ENCODE assay signal across 9 mouse cellular contexts in genomic region chr3:52404636-52405035, GRCm38 (mm10).
A peak's percentile ranks its signal among the peaks of the same experiment; 100 is the strongest.
DNase-seq lines count a peak whose midpoint lies in the region; ATAC-seq and TF ChIP-seq lines count a peak whose summit lies in the region.
"Had no signal": no experiment of that assay in that cellular context is flagged by ENCODE, and none has a peak within 500 bp of the region (broad histone marks: within the 10 kb centered on the region; RNA-seq: fewer than 3 reads in every experiment).

No protein-coding gene starts in this region.

- H3K4me3 ChIP-seq in hindbrain, embryonic 16.5 days (ENCODE audit: low read length): no peak overlapping the region
- no peak overlapping the region for H3K4me3 ChIP-seq in hindbrain, postnatal 0 days (ENCODE audit: low read length)
- no peak overlapping the region for H3K4me3 ChIP-seq in kidney, embryonic 15.5 days (replicated peaks)

- peaks cover 12% of the 10 kb centered on the region for H3K4me1 ChIP-seq in hindbrain, embryonic 16.5 days (ENCODE audit: control insufficient read depth, insufficient read depth, low read depth, low read length)
- H3K4me1 ChIP-seq in hindbrain, postnatal 0 days (ENCODE audit: insufficient read depth, low read length): 0 out of 2 replicates have a peak, but pooled peaks cover 5% of the 10 kb centered on the region
- peaks cover 30% of the 10 kb centered on the region for H3K4me1 ChIP-seq in kidney, embryonic 15.5 days

- no peaks in the 10 kb centered on the region for H3K36me3 ChIP-seq in hindbrain, embryonic 16.5 days (ENCODE audit: control insufficient read depth, insufficient read depth, low read length)
- H3K36me3 ChIP-seq in hindbrain, postnatal 0 days (ENCODE audit: insufficient read depth, low read length): no peaks in the 10 kb centered on the region
- no peaks in the 10 kb centered on the region for H3K36me3 ChIP-seq in kidney, embryonic 15.5 days

- WGBS in hindbrain, embryonic 16.5 days: 52% methylated on average over 4 of the region's 4 CpGs
- WGBS in hindbrain, postnatal 0 days: 50% methylated on average over 4 of the region's 4 CpGs
- 9% methylated on average over 4 of the region's 4 CpGs for WGBS in kidney, embryonic 15.5 days

- no peak overlapping the region for H3K4me2 ChIP-seq in hindbrain, embryonic 16.5 days (ENCODE audit: low read length)
- H3K4me2 ChIP-seq in hindbrain, postnatal 0 days (ENCODE audit: low read depth, low read length): no peak overlapping the region
- H3K4me2 ChIP-seq in kidney, embryonic 15.5 days: peak overlapping the region; percentile 7; the same call in 1 of the 2 replicates

- no peak overlapping the region for H3K9ac ChIP-seq in hindbrain, embryonic 16.5 days (ENCODE audit: low read depth, low read length)
- H3K9ac ChIP-seq in hindbrain, postnatal 0 days (replicated peaks; ENCODE audit: low read length): no peak overlapping the region
- no peak overlapping the region for H3K9ac ChIP-seq in kidney, embryonic 15.5 days

- no peak for ATAC-seq in hindbrain, embryonic 16.5 days
- no peak for ATAC-seq in hindbrain, postnatal 0 days
- ATAC-seq in kidney, embryonic 15.5 days (replicated peaks; ENCODE audit: low FRiP score): peak; percentile 61
- no peak for ATAC-seq in inflammation-experienced regulatory T-cells, adult 6 months
- ATAC-seq in cerebellum, adult (ENCODE audit: insufficient number of reproducible peaks, low FRiP score, low TSS enrichment): no peak

- no peak for TF ChIP-seq CTCF in hindbrain, postnatal 0 days (IDR thresholded peaks at IDR 0.05; ENCODE audit: low read depth)

- DNase-seq in hindbrain, postnatal 0 days (ENCODE audit: low spot score): no peak
- DNase-seq in heart, adult 8-10 months (ENCODE audit: low spot score): peak; percentile 79
- peak; percentile 68 for DNase-seq in lung, postnatal 10 days
- no peak for DNase-seq in cerebellum, postnatal 10 days
- DNase-seq: embryo, embryonic 11 days had no signal

- H3K27ac ChIP-seq in hindbrain, embryonic 16.5 days (ENCODE audit: low read depth, low read length): peak overlapping the region; percentile 30; the same call in 1 of the 2 replicates
- no peak overlapping the region; the same call in 1 of the 2 replicates for H3K27ac ChIP-seq in hindbrain, postnatal 0 days
- peak overlapping the region; percentile 64 for H3K27ac ChIP-seq in kidney, embryonic 15.5 days

- peaks cover 3% of the 10 kb centered on the region; the same call in 1 of the 2 replicates for H3K9me3 ChIP-seq in hindbrain, embryonic 16.5 days (ENCODE audit: control insufficient read depth, low read length)
- no peaks in the 10 kb centered on the region for H3K9me3 ChIP-seq in hindbrain, postnatal 0 days (ENCODE audit: low read length)
- H3K9me3 ChIP-seq in kidney, embryonic 15.5 days (replicated peaks): no peaks in the 10 kb centered on the region

- no peaks in the 10 kb centered on the region; the same call in 1 of the 2 replicates for H3K27me3 ChIP-seq in hindbrain, embryonic 16.5 days (replicated peaks; ENCODE audit: control insufficient read depth, insufficient read depth, low read length)
- H3K27me3 ChIP-seq in hindbrain, postnatal 0 days (ENCODE audit: insufficient read depth, low read length): no peaks in the 10 kb centered on the region
- 0 out of 2 replicates have a peak, but pooled peaks cover 2% of the 10 kb centered on the region for H3K27me3 ChIP-seq in kidney, embryonic 15.5 days

Comparison
In these comparisons a context has a peak if more than half of its experiments do, and no peak if none do; other contexts are left out.
1. DNase-seq: peak in heart, adult 8-10 months (single experiment) and lung, postnatal 10 days (single experiment); none in hindbrain, postnatal 0 days (single experiment) and cerebellum, postnatal 10 days (0 of 2).